Mouse (Mus musculus) gastrocnemius, postnatal 10 days (tissue): ENCODE measurements around the gene Pdgfb. TPM values are rescaled to one million over a fixed set of nuclear protein-coding genes. Genes with fewer than 3 reads are reported as not detected.
A peak's percentile ranks its signal among the peaks of the same experiment; 100 is the strongest.

Experiments used
- DNase-seq: peaks from one replicate; pipeline ENCODE4 v3.0.0; 2021; ENCODE audit warnings: mixed read lengths
- microRNA-seq, 2 experiments: library from miRNA; unstranded; fragments of <30 nt; microRNA quantifications; one replicate each; pipeline ENCODE4 v1.2.0; 2021
- total RNA-seq, 2 experiments: library from RNA; stranded (reverse); gene quantifications; 2 replicates each; pipeline ENCODE4 v1.2.3; 2021

Pdgfb gene
- total RNA-seq, 2 experiments from 2014 or later: 40.8 to 59.3 TPM

- DNase-seq: no peak
Observed at GRCm38 (mm10) chr15:79958418-79958817, 56.4 kb downstream of the Pdgfb start.

- DNase-seq: no peak
Observed at GRCm38 (mm10) chr15:79956559-79956958, 58.2 kb downstream of the Pdgfb start.

DNA sequence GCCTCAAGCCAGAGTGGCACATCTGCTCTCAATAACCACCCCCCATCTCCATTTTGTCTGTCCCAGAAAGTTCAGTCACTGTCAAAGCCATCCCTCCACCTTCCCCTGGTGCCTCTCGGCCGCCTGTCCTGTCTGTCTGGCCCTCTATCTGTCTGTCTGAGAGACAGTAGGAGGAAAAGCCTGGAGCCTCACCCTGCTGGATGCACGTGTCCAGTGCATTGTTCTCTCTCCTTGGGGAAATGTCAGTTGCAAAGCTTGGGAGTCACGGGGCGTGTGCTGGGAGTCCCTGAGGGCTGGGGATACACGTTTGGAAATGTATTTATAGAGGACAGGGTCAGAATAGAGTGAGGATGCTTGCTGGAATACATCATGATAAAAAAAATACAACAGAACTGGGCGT lies 61.3 kb downstream of the Pdgfb start:
- DNase-seq: no peak

- no peak for DNase-seq
Observed at GRCm38 (mm10) chr15:79952504-79953231, 62.1 kb downstream of the Pdgfb start.

DNA sequence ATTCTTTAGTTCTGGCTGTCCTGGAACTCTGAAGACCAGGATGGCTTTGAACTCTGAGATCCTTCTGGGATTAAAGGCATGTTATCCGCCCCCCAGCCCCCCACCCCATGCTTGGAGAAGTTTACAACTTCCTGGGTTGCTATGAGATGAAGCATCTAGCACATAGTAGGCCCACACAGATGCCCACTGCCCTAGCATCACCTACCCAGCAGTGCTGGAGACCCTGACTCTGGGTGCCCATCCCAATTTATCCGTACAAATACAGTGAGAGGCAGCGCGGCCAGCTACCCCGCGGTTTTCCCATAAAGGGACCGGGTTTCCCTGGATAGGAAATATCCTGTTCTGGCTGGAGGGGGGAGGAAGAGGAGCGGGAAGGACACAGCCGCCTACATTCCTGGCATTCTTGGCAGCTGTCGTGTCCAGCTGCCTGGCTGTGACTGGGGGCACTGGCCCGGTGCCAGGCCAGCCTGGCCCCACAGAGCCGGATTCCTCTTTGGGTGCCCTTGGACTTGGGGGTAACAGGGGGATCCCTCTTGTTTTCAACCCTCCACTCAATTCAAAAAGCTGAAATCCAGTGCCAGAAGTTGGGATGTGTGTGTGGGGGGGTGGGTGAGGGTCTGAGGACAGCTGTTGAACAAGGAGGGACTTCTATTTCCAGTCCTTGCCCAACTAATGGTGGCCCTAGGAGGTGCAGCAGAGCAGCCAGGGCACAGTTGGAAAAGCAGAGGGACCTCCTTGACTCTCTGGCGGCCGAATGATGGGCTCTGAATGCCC lies 62.9 kb downstream of the Pdgfb start:
- peak; percentile 49 for DNase-seq

GRCm38 (mm10) chr15:79951226-79951625 lies 63.6 kb downstream of the Pdgfb start:
- DNase-seq: no peak

DNA sequence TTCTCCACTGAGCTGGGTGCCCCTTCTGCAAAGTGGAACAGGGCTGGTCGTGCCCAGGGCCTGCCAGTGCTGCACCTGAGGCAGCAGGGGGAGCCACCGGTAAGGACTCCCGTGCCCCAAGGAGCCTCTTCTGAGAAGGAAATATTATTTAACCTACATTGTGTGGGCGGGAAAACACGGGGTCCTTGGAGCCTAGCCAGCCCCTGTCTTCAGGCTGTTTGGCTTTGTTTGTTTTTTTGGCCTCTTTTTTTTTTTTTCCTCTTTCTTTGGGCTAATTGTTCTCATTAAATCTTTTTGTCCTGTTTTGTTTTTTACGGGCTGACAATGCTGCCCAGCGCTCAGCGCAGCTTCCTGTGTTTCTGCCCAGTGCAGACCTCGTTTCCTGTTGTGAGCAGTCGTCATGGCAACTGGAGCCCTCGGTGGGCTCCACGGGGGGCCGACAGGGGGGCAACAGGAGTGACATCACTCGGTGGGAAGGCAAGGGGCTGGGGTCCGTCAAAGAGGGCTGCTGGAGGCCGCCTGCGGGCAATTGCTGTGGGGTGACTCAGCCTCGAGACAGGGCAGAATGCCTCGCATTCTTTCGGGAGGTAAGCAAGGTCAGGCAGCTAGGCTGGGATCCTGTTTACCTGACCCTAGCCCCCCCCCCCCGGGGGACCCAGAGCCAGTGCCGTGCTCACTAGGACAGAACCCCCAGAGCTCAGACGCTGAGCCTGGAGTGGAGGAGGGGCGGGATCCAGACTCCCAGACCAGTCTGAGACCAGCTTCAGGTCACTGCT lies 64.3 kb downstream of the Pdgfb start:
- peak; percentile 46 for DNase-seq

GRCm38 (mm10) chr15:79947681-79948080 lies 67.1 kb downstream of the Pdgfb start:
- DNase-seq: no peak

DNA sequence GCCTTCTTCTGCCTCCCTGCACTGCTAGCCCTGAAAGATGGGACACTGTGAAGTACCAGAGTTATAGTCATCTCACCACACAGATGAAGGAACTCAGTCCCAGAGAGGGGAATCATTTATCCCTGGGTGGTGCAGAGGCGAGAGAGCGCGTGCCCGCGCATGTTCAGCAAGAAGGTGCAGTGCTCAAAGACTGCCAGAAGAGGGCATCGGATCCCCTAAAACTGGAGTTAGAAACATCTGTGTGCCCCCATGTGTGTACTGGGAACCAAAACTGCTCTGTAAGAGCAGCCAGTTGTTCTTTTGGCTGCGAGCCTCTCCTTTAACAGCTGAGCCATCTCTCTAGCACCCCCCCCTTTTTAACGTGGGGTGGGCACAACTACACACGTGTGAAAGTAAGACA lies 68.0 kb downstream of the Pdgfb start:
- DNase-seq: no peak

GRCm38 (mm10) chr15:79946022-79946421 lies 68.8 kb downstream of the Pdgfb start:
- peak; percentile 89 for DNase-seq

Small RNA genes lying within 50 kb of the gene (microRNA-seq; reads per million reads assigned to microRNA genes)
- 0.32 to 0.75 reads per million in 2 experiments for gene Mir7213

Other genes starting within 250 kb of the Pdgfb start
- gene Dnal4, start 237.1 kb downstream of the Pdgfb start, total RNA-seq: 10 to 100 TPM; 10.4 to 12.6 TPM
- 1 to 10 TPM; 4.2 to 5.1 TPM for gene Nptxr, start 210.2 kb downstream of the Pdgfb start, total RNA-seq
- 1 to 10 TPM; 1.0 to 2.5 TPM for gene Npcd, start 180.7 kb downstream of the Pdgfb start, total RNA-seq
- gene Cbx6, start 180.3 kb downstream of the Pdgfb start, total RNA-seq: 10 to 100 TPM; 28.2 to 38.1 TPM
- 10 to 100 TPM in 1 of 2 experiments, 1 to 10 TPM in 1; 7.5 to 11.8 TPM for gene Apobec3, start 123.3 kb downstream of the Pdgfb start, total RNA-seq
- gene Cbx7, start 43.9 kb downstream of the Pdgfb start, total RNA-seq: 1 to 10 TPM; 2.9 to 4.1 TPM
- gene Syngr1, start 76.4 kb upstream of the Pdgfb start, total RNA-seq: 10 to 100 TPM; 16.1 to 17.0 TPM
- 100 to 1,000 TPM; 224 to 271 TPM for gene Rpl3, start 76.9 kb upstream of the Pdgfb start, total RNA-seq
- 10 to 100 TPM; 17.1 to 20.6 TPM for gene Tab1, start 118.2 kb upstream of the Pdgfb start, total RNA-seq
- 1 to 10 TPM; 2.8 to 3.1 TPM for gene Mgat3, start 158.7 kb upstream of the Pdgfb start, total RNA-seq
- 10 to 100 TPM; 22.8 to 27.2 TPM for gene Mief1, start 219.0 kb upstream of the Pdgfb start, total RNA-seq
- 1 to 10 TPM in 1 of 2 experiments, not detected in 1; 7.5 TPM for gene AC140267.1, start 220.9 kb upstream of the Pdgfb start, total RNA-seq
- 100 to 1,000 TPM in 1 of 2 experiments, 10 to 100 TPM in 1; 94.7 to 131 TPM for gene Atf4, start 240.2 kb upstream of the Pdgfb start, total RNA-seq
- 10 to 100 TPM; 16.7 to 18.8 TPM for gene Rps19bp1, start 249.3 kb upstream of the Pdgfb start, total RNA-seq